Mouse (Mus musculus): ENCODE measurements at regions not wholly inside any gene's neighbourhood (a gene's known extent, or its start where the extent isn't known, plus 50 kb on each side); places are given as distances from the start of the nearest gene placed in this dataset.
A peak's percentile ranks its signal among the peaks of the same experiment; 100 is the strongest.

DNA sequence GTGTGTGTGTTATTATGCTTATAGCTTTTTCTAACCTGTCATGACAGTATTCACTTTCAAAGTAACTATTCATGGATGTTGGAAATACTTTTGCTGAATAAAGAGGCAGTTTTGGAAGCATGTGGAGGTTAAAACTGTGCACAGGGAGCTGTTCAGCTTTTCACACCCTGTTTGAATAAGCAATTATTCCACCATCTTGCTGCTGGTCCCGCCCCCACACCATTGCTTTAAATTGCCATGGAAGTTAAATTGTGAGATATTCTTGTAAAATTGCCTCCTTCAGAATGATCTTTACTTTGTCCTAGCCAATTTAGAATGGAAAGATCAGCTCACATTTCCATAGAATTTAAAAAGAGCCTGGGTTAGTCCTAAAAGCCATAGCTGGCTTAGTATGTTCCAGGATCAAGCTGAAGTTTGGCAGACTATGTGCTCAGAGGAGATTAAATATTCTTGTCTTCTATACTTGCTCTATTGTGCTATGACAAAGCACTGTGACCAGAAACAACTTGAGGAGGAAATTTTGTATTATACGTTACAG, 328.4 kb upstream of the Agtr1b start:
- ATAC-seq (replicated peaks; ENCODE audit: poor library complexity): no peak

DNA sequence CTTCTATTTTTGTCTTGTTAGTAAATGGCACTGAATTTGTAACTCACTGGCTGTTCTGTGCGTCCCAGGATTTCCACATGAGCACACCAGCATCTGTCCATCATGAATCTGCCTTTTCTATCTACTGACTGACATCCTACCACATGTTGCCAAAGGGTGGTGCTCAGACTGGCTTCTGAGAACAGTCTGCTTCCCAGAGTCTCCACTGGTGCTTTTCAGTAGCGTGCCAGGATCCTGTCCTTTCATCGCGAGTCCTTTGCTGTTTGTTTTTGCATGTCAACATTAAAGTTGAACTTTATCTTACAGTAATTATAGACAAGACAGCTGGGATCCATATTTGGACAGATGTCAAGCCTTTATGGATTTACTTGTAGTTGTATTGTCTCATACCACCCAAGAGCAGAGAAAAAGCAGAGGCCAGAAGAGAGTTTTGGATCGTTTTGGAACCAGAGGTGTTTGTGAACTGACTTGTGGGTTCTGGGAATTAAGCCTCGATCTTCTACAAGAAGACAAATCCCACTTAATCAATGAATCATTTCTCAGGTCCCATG, 314.0 kb upstream of the Agtr1b start:
- ATAC-seq (replicated peaks; ENCODE audit: poor library complexity): no peak

DNA sequence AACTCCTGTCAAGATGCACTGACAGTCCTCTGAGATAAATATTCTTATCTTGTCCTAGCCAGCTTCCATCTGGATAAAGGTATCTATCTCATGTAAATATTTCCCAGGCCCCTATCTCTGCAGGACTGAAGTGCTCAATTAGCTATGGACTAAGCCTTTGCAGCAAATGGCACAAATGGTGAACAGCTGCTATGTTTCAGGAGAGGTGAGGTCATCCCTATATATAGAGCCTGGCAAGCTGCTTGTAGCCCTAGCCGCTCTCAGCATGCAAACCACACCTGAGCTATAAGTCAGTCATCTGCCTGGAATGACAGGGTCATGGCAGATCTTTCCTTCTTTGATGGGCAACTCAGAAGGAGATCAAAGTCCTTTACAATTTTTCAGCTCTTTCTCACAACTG, 294.9 kb upstream of the Agtr1b start:
- ATAC-seq (replicated peaks; ENCODE audit: poor library complexity): no peak

DNA sequence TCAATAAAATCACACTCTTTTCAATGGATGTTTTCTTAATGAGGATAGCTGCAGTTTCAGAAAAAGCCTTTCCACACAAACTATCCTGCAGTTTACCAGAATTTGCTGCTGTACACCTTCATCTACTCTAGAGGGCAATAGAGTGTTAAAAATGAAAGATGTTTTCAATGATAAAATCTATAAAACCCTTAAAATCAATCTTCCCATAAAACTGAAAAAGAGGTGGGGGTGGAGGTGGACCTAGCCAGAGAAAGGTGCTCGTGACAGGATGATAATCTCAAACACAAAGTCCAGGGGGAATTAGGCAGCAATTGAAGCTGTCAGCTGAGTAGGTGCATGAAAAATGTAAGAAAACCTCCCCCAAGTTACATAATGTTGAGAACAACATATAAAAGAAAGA, 288.4 kb upstream of the Agtr1b start:
- peak; percentile 58 for ATAC-seq (replicated peaks; ENCODE audit: poor library complexity)

Data from megakaryocyte progenitor cell, adult 5-6 weeks (primary cell).